ENCODE assay signal across 43 mouse cellular contexts in the genomic region with DNA sequence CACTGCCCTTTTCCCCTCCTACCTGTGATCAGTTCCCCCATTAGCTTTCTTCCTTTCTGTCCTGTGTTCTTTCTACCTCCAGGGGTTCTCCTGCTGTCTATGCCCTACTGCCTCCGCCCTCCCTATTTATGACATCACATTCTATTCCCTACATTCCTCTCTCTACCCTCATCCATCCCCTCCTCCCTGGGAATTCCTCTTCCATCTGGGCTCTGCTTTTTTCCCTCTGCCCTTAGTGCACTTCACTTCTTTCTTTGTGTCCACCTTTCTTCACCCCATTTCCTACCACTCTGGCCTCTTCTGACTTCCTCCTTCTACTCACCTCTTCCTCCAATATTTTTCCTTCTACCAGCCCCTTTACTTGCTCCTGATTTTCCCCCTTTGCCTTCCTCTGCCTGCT. TPM values are rescaled to one million over a fixed set of nuclear protein-coding genes. Genes with fewer than 3 reads are reported as not detected.
"Had no signal": no experiment of that assay in that cellular context is flagged by ENCODE, and none has a peak within 500 bp of the region (broad histone marks: within the 10 kb centered on the region; RNA-seq: fewer than 3 reads in every experiment).

Gene Gm732 (minus strand): TSS at position 101 of the 400 bp plus-strand sequence.

- H3K4me1 ChIP-seq: heart, embryonic 10.5 days; heart, embryonic 12.5 days; heart, embryonic 13.5 days; heart, embryonic 15.5 days; hindbrain, embryonic 10.5 days; hindbrain, embryonic 12.5 days; hindbrain, embryonic 13.5 days; hindbrain, embryonic 15.5 days; intestine, embryonic 15.5 days; kidney, embryonic 15.5 days had no signal

- H3K27me3 ChIP-seq: heart, embryonic 12.5 days; heart, embryonic 13.5 days; heart, embryonic 15.5 days; hindbrain, embryonic 12.5 days; hindbrain, embryonic 13.5 days; hindbrain, embryonic 15.5 days; intestine, embryonic 15.5 days; kidney, embryonic 15.5 days had no signal

- DNase-seq: heart, postnatal 10 days; heart, postnatal 14 days; heart, postnatal 36 days; heart, postnatal 4 days; kidney, adult 11 months; kidney, adult 18-20 months; kidney, adult 2 months; kidney, adult 8-10 months; kidney, adult 9 months; kidney, postnatal 10 days; kidney, postnatal 14 days; kidney, postnatal 25 days; kidney, postnatal 36 days; kidney, postnatal 4 days; layer of hippocampus, adult 9-11 months; layer of hippocampus, postnatal 36 days had no signal

- H3K27ac ChIP-seq: heart, embryonic 10.5 days; heart, embryonic 13.5 days; heart, embryonic 15.5 days; hindbrain, embryonic 10.5 days; hindbrain, embryonic 12.5 days; hindbrain, embryonic 13.5 days; hindbrain, embryonic 14.5 days; hindbrain, embryonic 15.5 days; hindbrain, postnatal 0 days; intestine, embryonic 15.5 days; kidney, embryonic 15.5 days; kidney, postnatal 0 days; layer of hippocampus, adult 2 months had no signal

- H3K4me3 ChIP-seq: heart, embryonic 10.5 days; heart, embryonic 12.5 days; heart, embryonic 13.5 days; heart, embryonic 15.5 days; hindbrain, embryonic 10.5 days; hindbrain, embryonic 12.5 days; hindbrain, embryonic 13.5 days; hindbrain, embryonic 15.5 days; intestine, embryonic 15.5 days; kidney, embryonic 15.5 days; layer of hippocampus, adult 2 months had no signal

- H3K36me3 ChIP-seq: heart, embryonic 10.5 days; heart, embryonic 12.5 days; heart, embryonic 13.5 days; heart, embryonic 15.5 days; hindbrain, embryonic 10.5 days; hindbrain, embryonic 12.5 days; hindbrain, embryonic 13.5 days; hindbrain, embryonic 15.5 days; intestine, embryonic 15.5 days; kidney, embryonic 15.5 days had no signal

RNA-seq across cellular contexts. Expression of gene Gm732, which starts in this region (rescaled TPM):
- polyA plus RNA-seq: heart, embryonic 10.5 days; heart, embryonic 11.5 days; heart, embryonic 12.5 days; heart, embryonic 13.5 days; heart, embryonic 14.5 days; heart, embryonic 15.5 days; heart, embryonic 16.5 days; heart, postnatal 0 days; hindbrain, embryonic 10.5 days; hindbrain, embryonic 11.5 days; hindbrain, embryonic 12.5 days; hindbrain, embryonic 13.5 days; hindbrain, embryonic 14.5 days; hindbrain, embryonic 15.5 days; hindbrain, embryonic 16.5 days; hindbrain, postnatal 0 days; inflammation-experienced regulatory T-cells, adult 6 months; intestine, embryonic 14.5 days; intestine, embryonic 15.5 days; intestine, embryonic 16.5 days; intestine, postnatal 0 days; kidney, adult 2 months; kidney, embryonic 14.5 days; kidney, embryonic 15.5 days; kidney, embryonic 16.5 days; kidney, postnatal 0 days; large intestine, adult 2 months had no signal
